Mouse (Mus musculus): Measurements from ENCODE around the gene Gpr137. TPM values are rescaled to one million over a fixed set of nuclear protein-coding genes. Genes with fewer than 3 reads are reported as not detected.

Gpr137 gene
- polyA plus RNA-seq, 1 experiment from 2014 or later = 23.7 TPM

DNA sequence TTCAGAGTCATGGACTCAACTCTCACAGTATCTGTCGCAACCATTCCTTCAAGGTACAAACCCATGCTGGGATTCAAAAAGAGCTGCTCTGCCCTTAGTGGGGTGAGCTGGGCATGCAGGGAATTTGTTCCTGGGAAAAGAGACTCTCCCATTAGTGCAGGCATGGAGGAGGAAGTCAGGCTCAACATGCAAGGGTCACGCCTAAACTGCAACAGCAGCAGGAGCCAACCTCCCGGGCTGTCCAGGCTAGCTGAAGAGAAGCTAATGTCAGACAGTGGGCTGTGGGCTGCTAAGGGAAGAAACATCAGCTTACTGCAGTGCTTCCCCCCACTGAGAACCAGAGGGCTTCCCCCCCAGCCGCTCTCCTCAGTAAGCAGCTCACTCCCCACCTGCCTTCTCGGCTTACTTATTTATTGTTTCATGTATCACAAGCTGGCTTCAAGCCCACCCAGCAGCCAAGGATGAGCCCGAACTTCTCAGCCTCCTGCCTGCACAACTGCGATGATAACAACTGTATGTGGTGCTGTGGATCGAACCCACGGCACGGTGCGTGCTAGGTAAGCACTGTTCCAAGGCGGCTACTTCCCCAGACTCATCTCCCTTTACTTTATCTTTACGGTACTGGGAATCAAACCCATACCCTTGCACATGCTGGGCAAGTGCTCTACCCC, 30.1 kb upstream of the Gpr137 start:
- WGBS = 80% methylated on average over 13 of the region's 13 CpGs
- Histone ChIP-seq H3K9me3 (replicated peaks) (no peaks in the 10 kb centered on the region), H3K4me2 (no peak overlapping the region), H3K4me3 (no peak overlapping the region), H3K27ac (ENCODE audit: poor library complexity, severe bottlenecking) (no peak overlapping the region), H3K4me1 (replicated peaks) (peaks cover 62% of the 10 kb centered on the region), H3K36me3 (peaks cover 8% of the 10 kb centered on the region), H3K27me3 (replicated peaks) (no peaks in the 10 kb centered on the region), H3K9ac (no peak overlapping the region)
- no peak for ATAC-seq (ENCODE audit: insufficient number of reproducible peaks, low FRiP score)

- WGBS = 41% methylated on average over 6 of the region's 6 CpGs
Observed at GRCm38 (mm10) chr19:6971644-6972043, 29.4 kb upstream of the Gpr137 start.

GRCm38 (mm10) chr19:6970460-6971085, 28.3 kb upstream of the Gpr137 start:
- Histone ChIP-seq H3K4me1 (replicated peaks) (peaks cover 46% of the 10 kb centered on the region), H3K9me3 (replicated peaks) (no peaks in the 10 kb centered on the region), H3K36me3 (peaks cover 12% of the 10 kb centered on the region), H3K4me3 (peak overlapping the region; percentile 63; the same call in 1 of the 2 replicates), H3K27me3 (replicated peaks) (no peaks in the 10 kb centered on the region), H3K4me2 (peak overlapping the region; percentile 81), H3K27ac (ENCODE audit: poor library complexity, severe bottlenecking) (peak overlapping the region; percentile 65), H3K9ac (peak overlapping the region; percentile 30)
- no peak for ATAC-seq (ENCODE audit: insufficient number of reproducible peaks, low FRiP score)
- 21% methylated on average over 11 of the region's 11 CpGs for WGBS

More at GRCm38 (mm10) chr19:6971644-6972043, 29.4 kb upstream of the Gpr137 start:
- H3K4me1 ChIP-seq (replicated peaks) = peaks cover 56% of the 10 kb centered on the region
- peaks cover 3% of the 10 kb centered on the region for H3K36me3 ChIP-seq
- H3K9ac ChIP-seq = peak overlapping the region; percentile 27; the same call in 1 of the 2 replicates
- no peak for ATAC-seq (ENCODE audit: insufficient number of reproducible peaks, low FRiP score)
- H3K27me3 ChIP-seq (replicated peaks) = no peaks in the 10 kb centered on the region
- H3K4me2 ChIP-seq = 0 out of 2 replicates have a peak overlapping the region, but pooled peaks have one; percentile 81
- H3K4me3 ChIP-seq = no peak overlapping the region
- no peaks in the 10 kb centered on the region for H3K9me3 ChIP-seq (replicated peaks)
- peak overlapping the region; percentile 65; the same call in 1 of the 2 replicates for H3K27ac ChIP-seq (ENCODE audit: poor library complexity, severe bottlenecking)

DNA sequence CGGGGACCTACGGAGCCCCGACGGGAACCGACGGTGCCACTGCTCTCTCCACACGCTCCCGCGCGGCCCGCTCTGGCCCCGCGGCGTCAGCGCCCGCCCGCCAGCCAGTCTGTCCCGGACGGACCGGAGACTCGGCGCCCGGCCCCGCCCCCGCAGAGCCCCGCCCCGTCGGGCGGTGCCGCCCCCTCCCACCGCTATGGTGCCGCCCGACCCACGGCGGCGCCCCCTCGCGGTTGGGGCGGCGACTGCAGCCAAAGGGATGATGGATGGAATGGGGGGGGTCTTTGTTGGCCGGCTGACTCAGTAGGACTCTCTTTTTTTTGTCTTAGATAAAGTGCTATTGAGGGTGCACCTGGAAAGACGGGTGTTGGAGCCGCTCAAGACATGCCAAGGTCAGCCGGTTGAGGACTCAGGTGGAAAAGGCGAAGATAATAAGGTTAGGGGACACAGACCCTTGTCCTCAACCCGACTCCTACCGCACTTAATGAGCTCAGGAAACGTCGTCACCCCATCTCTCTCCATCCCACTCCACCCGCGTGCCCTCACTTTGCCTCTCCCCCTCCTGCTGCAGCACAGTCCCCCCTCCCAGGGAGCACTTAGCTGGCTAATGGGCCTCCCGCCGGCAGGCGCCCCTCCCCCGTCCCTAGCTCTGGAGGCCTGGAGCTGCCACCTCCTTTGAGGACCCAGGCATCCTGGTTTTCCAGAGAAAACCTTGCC, 27.5 kb upstream of the Gpr137 start:
- Histone ChIP-seq H3K4me3 (peak overlapping the region; percentile 63), H3K27me3 (replicated peaks) (no peaks in the 10 kb centered on the region), H3K4me2 (peak overlapping the region; percentile 81), H3K4me1 (replicated peaks) (peaks cover 46% of the 10 kb centered on the region), H3K9ac (peak overlapping the region; percentile 77), H3K27ac (ENCODE audit: poor library complexity, severe bottlenecking) (peak overlapping the region; percentile 65; the same call in 1 of the 2 replicates), H3K9me3 (replicated peaks) (no peaks in the 10 kb centered on the region), H3K36me3 (peaks cover 19% of the 10 kb centered on the region)
- under 1% methylated on average over 55 of the region's 55 CpGs for WGBS
- peak; percentile 85 for ATAC-seq (ENCODE audit: insufficient number of reproducible peaks, low FRiP score)

DNA sequence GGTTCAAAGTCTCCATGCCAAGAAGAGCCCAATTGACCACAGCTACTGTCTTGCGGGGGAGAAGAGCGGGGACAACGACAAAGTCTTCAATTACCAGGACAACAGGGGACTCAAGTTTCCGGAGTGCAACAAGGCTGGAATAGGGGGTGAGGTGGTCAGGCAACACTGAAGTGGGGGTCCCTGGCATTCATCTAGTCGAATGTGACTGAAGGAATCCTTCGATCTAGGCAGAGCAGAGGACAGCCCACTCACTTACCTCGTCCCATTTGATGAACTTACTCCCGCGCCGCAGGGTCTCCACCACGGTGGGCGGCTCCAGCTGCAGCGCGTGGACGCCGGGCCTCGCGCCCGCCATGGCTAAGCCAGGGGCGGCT, 27.0 kb upstream of the Gpr137 start:
- Histone ChIP-seq H3K9ac (peak overlapping the region; percentile 77), H3K36me3 (peaks cover 25% of the 10 kb centered on the region), H3K4me1 (replicated peaks) (peaks cover 46% of the 10 kb centered on the region), H3K27me3 (replicated peaks) (no peaks in the 10 kb centered on the region), H3K4me2 (peak overlapping the region; percentile 81), H3K9me3 (replicated peaks) (no peaks in the 10 kb centered on the region), H3K27ac (ENCODE audit: poor library complexity, severe bottlenecking) (no peak overlapping the region), H3K4me3 (peak overlapping the region; percentile 63)
- WGBS = under 1% methylated on average over 20 of the region's 20 CpGs
- ATAC-seq (ENCODE audit: insufficient number of reproducible peaks, low FRiP score) = no peak

DNA sequence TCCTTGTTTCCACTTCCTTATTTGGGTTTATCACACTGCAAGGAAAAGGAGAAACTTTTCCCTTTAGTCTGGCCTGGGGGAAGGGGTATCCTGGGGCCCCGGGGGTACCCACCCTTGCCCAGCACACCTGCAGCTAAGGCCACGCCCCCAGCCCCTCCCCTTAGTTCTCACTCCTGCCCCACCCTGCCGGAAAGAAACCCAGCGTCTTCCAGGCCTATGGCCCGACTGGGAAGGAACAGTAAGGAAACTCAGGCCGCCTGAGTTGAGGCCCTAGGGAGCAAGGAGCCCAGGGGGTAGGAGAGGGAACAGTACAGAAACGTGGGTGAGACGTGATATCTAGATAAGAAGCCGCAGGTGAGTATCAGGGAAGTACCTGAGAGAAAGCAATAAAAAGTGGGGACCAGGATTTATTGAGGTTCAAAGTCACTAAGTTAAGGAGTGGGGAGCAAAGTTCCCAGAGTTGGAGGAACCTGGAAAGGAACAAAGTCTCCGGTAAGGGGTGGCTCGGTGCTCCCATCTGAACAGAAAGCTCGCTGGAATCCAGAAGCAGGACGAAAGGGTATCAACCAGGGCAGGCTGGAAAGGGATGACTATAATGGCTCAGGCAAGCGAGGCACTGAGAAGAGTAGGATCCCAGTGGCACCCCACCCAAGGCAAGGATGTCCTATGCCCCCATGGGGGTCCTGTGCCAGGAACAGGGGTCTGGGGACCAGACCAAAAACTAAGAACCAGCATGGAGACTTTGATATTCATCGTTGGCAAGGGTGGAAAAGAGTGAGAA, 26.4 kb upstream of the Gpr137 start:
- Histone ChIP-seq H3K9ac (peak overlapping the region; percentile 77), H3K27me3 (replicated peaks) (no peaks in the 10 kb centered on the region), H3K9me3 (replicated peaks) (no peaks in the 10 kb centered on the region), H3K36me3 (peaks cover 31% of the 10 kb centered on the region), H3K4me1 (replicated peaks) (peaks cover 42% of the 10 kb centered on the region), H3K4me3 (peak overlapping the region; percentile 63), H3K27ac (ENCODE audit: poor library complexity, severe bottlenecking) (no peak overlapping the region), H3K4me2 (peak overlapping the region; percentile 81)
- whole genome bisulfite sequencing = 12% methylated on average over 15 of the region's 15 CpGs
- ATAC-seq (ENCODE audit: insufficient number of reproducible peaks, low FRiP score) = no peak

DNA sequence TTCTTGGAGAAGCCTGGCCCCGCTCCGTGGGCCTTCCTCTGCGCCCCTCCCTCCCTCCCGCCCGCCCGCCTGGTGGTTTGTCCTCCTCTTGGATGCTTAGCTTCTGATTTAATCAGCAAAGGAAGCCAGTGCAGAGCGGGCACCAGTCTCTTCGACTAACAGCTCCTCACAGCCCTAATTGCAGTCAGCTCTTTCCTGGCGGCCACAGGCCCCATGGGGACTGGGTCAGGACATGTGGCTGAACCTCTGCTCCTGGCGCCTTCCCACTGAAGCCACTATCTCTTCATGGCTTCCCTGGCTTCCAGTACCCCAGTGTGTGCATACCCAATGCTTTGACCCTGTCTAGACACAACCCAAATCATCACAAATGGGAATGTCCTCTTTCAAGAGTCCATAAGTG, 14.2 kb upstream of the Gpr137 start:
- no peak for ATAC-seq (ENCODE audit: insufficient number of reproducible peaks, low FRiP score)
- Histone ChIP-seq H3K4me1 (replicated peaks) (peaks cover 35% of the 10 kb centered on the region), H3K4me2 (no peak overlapping the region), H3K4me3 (no peak overlapping the region), H3K9me3 (replicated peaks) (no peaks in the 10 kb centered on the region), H3K27me3 (replicated peaks) (no peaks in the 10 kb centered on the region), H3K36me3 (peaks cover 65% of the 10 kb centered on the region), H3K9ac (no peak overlapping the region), H3K27ac (ENCODE audit: poor library complexity, severe bottlenecking) (no peak overlapping the region)
- 73% methylated on average over 10 of the region's 10 CpGs for WGBS

DNA sequence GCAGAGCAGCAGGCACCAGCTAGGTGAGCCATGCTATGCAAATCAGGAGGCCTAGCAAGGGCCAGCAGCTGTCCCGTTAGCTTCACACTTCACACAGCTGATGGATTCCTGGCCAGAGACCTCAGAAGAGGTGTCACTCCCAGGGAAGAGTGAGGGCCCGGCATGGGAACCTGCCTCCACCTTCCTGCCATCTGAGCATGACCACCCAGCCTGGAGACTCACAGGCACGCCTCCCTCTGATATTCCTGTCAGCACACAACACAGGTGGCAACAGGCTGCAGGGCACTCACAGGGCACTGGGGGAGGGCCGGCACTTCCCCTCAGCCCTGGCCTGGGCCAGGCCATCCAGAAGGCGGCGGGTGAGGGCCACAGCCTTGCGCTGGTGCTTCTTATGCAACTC, 13.1 kb upstream of the Gpr137 start:
- no peak for ATAC-seq (ENCODE audit: insufficient number of reproducible peaks, low FRiP score)
- Histone ChIP-seq H3K4me2 (no peak overlapping the region), H3K9ac (no peak overlapping the region), H3K27me3 (replicated peaks) (no peaks in the 10 kb centered on the region), H3K27ac (ENCODE audit: poor library complexity, severe bottlenecking) (no peak overlapping the region), H3K4me1 (replicated peaks) (peaks cover 35% of the 10 kb centered on the region), H3K36me3 (peaks cover 61% of the 10 kb centered on the region), H3K4me3 (no peak overlapping the region), H3K9me3 (replicated peaks) (no peaks in the 10 kb centered on the region)
- 61% methylated on average over 7 of the region's 7 CpGs for WGBS

DNA sequence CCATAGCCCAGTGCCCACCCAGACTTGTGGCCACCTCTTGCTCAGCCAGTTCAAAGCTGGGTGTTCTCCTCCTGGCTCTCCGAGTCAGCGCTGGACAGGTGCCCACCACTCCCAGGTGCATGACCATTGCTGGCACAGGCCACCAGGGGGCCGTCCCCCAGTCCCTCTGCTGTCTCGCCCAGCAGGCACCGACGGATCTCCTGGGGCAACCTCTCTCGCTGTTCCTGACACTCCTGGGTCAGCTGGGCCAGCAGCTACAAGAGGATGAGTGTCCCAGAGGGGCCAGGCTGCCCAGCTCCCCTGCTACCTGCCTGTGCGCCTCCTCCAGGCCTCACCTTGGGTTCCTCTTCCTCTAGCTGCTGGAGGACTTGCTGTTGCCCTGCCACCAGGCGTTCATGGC, 11.8 kb upstream of the Gpr137 start:
- Histone ChIP-seq H3K4me1 (replicated peaks) (peaks cover 44% of the 10 kb centered on the region), H3K27me3 (replicated peaks) (no peaks in the 10 kb centered on the region), H3K9me3 (replicated peaks) (no peaks in the 10 kb centered on the region), H3K27ac (ENCODE audit: poor library complexity, severe bottlenecking) (no peak overlapping the region), H3K36me3 (peaks cover 47% of the 10 kb centered on the region), H3K4me2 (no peak overlapping the region), H3K4me3 (no peak overlapping the region), H3K9ac (no peak overlapping the region)
- 63% methylated on average over 9 of the region's 9 CpGs for WGBS
- ATAC-seq (ENCODE audit: insufficient number of reproducible peaks, low FRiP score) = no peak

DNA sequence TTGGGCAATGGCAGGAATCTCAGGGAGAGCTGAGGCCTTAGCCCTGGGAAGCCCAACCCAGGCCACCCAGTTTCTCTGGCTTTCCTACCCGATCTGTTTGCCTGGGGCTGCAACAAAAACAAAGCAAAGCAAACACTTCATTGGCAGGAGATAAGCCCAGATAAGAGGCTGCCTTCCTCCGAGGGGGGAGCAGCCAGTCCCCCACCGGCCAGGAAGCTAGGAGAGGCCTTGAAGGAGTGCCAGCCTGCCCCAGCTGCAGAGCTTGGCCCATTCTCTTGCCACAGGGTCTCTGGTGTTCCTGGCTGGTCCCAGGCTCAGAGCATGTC, 10.4 kb upstream of the Gpr137 start:
- no peak; the same call in 1 of the 2 replicates for ATAC-seq (ENCODE audit: insufficient number of reproducible peaks, low FRiP score)
- Histone ChIP-seq H3K9ac (peak overlapping the region; percentile 80), H3K27ac (ENCODE audit: poor library complexity, severe bottlenecking) (peak overlapping the region; percentile 98), H3K4me1 (replicated peaks) (peaks cover 44% of the 10 kb centered on the region), H3K9me3 (replicated peaks) (no peaks in the 10 kb centered on the region), H3K4me2 (peak overlapping the region; percentile 78), H3K36me3 (peaks cover 33% of the 10 kb centered on the region), H3K27me3 (replicated peaks) (no peaks in the 10 kb centered on the region), H3K4me3 (peak overlapping the region; percentile 63)
- WGBS = 1% methylated on average over 3 of the region's 3 CpGs

Measured in heart, embryonic 12.5 days (tissue).